Mouse (Mus musculus) stomach, embryonic 16.5 days (tissue): ENCODE results near the gene Gsk3a. TPM values are rescaled to one million over a fixed set of nuclear protein-coding genes. Genes with fewer than 3 reads are reported as not detected.

Experiments used
- ATAC-seq: fragments of 200-750 bp; cut with Nextera tagmentation; 2 replicates; pipeline ENCODE4 v1.8.0; 2017; ENCODE audit warnings: moderate number of reproducible peaks, moderate TSS enrichment; ENCODE audit not compliant: insufficient read depth, low FRiP score
- H3K27ac ChIP-seq: fragments of 300-500 bp; sonication (generic); 2 replicates; pipeline ENCODE4 v1.5.1; 2014; ENCODE audit warnings: low read length
- H3K27me3 ChIP-seq: fragments of 300-500 bp; sonication (generic); 2 replicates; pipeline ENCODE4 v1.6.1; 2014; ENCODE audit warnings: low read length, control low read depth, mixed read lengths; ENCODE audit not compliant: control insufficient read depth, insufficient read depth
- H3K36me3 ChIP-seq: fragments of 300-500 bp; sonication (generic); 2 replicates; pipeline ENCODE4 v1.6.1; 2014; ENCODE audit warnings: low read length; ENCODE audit not compliant: control insufficient read depth, insufficient read depth
- H3K4me1 ChIP-seq: fragments of 300-500 bp; sonication (generic); 2 replicates; pipeline ENCODE4 v1.6.1; 2014; ENCODE audit warnings: low read length, control low read depth, mixed read lengths; ENCODE audit not compliant: control insufficient read depth, insufficient read depth
- H3K4me2 ChIP-seq: fragments of 300-500 bp; sonication (generic); 2 replicates; pipeline ENCODE4 v1.6.1; 2014; ENCODE audit warnings: low read depth, low read length, mixed read lengths
- H3K4me3 ChIP-seq: fragments of 300-500 bp; sonication (generic); replicated peaks from 2 replicates; pipeline ENCODE4 v1.5.1; 2014; ENCODE audit warnings: mild to moderate bottlenecking, low read length
- H3K9ac ChIP-seq: fragments of 300-500 bp; sonication (generic); 2 replicates; pipeline ENCODE4 v1.6.1; 2014; ENCODE audit warnings: low read length
- H3K9me3 ChIP-seq: fragments of 300-500 bp; sonication (generic); replicated peaks from 2 replicates; pipeline ENCODE4 v1.6.1; 2016; ENCODE audit warnings: low read length, control low read depth; ENCODE audit not compliant: control insufficient read depth
- WGBS: fragments of 180-500 bp; shearing (Covaris S2); extraction: QIAGEN DNeasy Blood & Tissue Kit; methylation state at CpG from one replicate; pipeline ENCODE4 v1.1.7; 2014; 5-methylcytosine and 5-hydroxymethylcytosine counted together
- polyA plus RNA-seq: library from polyadenylated mRNA; unstranded; fragments of >200 nt; fragmentation: Nextera tagmentation; extraction: Ambion mirVana; gene quantifications from 2 replicates; pipeline ENCODE4 v1.2.1, GENCODE M21; 2015

The Gsk3a gene
- polyA plus RNA-seq, 1 experiment from 2014 or later, result 5.7 TPM

DNA sequence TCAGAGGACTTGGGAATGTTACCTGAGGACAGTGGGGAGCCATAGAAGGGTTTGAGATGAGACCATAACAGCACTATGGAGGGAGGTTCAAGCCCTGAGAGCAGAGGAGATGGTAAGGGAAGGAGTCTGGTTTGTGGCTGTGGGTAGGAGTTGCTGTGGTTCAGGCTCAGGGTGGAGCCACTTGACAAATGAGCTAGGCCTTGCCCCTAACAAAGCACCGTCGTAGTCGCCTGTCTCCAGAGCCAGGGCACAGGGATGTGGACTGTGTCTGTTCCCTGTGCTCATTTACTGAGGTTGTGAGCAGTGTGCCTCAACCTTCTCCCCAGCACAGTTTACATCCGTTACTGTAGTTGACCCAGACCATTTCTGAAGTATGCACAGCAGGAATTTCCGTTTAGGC is 36.9 kb upstream of the Gsk3a start:
- H3K27ac ChIP-seq, result peak overlapping the region; percentile 100; the same call in 1 of the 2 replicates
- no peak overlapping the region for H3K4me2 ChIP-seq
- H3K27me3 ChIP-seq, result no peaks in the 10 kb centered on the region
- ATAC-seq, result no peak
- peaks cover 14% of the 10 kb centered on the region; the same call in 1 of the 2 replicates for H3K36me3 ChIP-seq
- no peaks in the 10 kb centered on the region for H3K9me3 ChIP-seq
- 35% methylated on average over 5 of the region's 5 CpGs for WGBS
- no peak overlapping the region for H3K4me3 ChIP-seq
- H3K4me1 ChIP-seq, result peaks cover 48% of the 10 kb centered on the region
- H3K9ac ChIP-seq, result peak overlapping the region; percentile 5; the same call in 1 of the 2 replicates

- H3K36me3 ChIP-seq, result peaks cover 14% of the 10 kb centered on the region; the same call in 1 of the 2 replicates
- H3K4me1 ChIP-seq, result peaks cover 55% of the 10 kb centered on the region
- no peak overlapping the region for H3K4me3 ChIP-seq
- H3K27ac ChIP-seq, result peak overlapping the region; percentile 100; the same call in 1 of the 2 replicates
- H3K9me3 ChIP-seq, result no peaks in the 10 kb centered on the region
- no peaks in the 10 kb centered on the region for H3K27me3 ChIP-seq
- 87% methylated on average over 22 of the region's 22 CpGs for WGBS
- ATAC-seq, result no peak
- no peak overlapping the region for H3K4me2 ChIP-seq
- peak overlapping the region; percentile 26 for H3K9ac ChIP-seq
Measured at GRCm38 (mm10) chr7:25273259-25274241, 35.9 kb upstream of the Gsk3a start.

- Histone ChIP-seq H3K4me3 (no peak overlapping the region), H3K27ac (no peak overlapping the region), H3K9ac (peak overlapping the region; percentile 26; the same call in 1 of the 2 replicates), H3K36me3 (peaks cover 14% of the 10 kb centered on the region; the same call in 1 of the 2 replicates), H3K4me2 (no peak overlapping the region), H3K9me3 (no peaks in the 10 kb centered on the region), H3K27me3 (no peaks in the 10 kb centered on the region), H3K4me1 (peaks cover 51% of the 10 kb centered on the region)
- 85% methylated on average over 38 of the region's 38 CpGs for WGBS
- no peak for ATAC-seq
Measured at GRCm38 (mm10) chr7:25272445-25273258, 35.0 kb upstream of the Gsk3a start.

GRCm38 (mm10) chr7:25271651-25272444 is 34.2 kb upstream of the Gsk3a start:
- Histone ChIP-seq H3K4me2 (no peak overlapping the region), H3K36me3 (peaks cover 14% of the 10 kb centered on the region; the same call in 1 of the 2 replicates), H3K27ac (no peak overlapping the region), H3K9me3 (no peaks in the 10 kb centered on the region), H3K9ac (peak overlapping the region; percentile 10; the same call in 1 of the 2 replicates), H3K27me3 (no peaks in the 10 kb centered on the region), H3K4me3 (no peak overlapping the region), H3K4me1 (peaks cover 44% of the 10 kb centered on the region)
- ATAC-seq, result no peak
- 89% methylated on average over 30 of the region's 30 CpGs for WGBS

DNA sequence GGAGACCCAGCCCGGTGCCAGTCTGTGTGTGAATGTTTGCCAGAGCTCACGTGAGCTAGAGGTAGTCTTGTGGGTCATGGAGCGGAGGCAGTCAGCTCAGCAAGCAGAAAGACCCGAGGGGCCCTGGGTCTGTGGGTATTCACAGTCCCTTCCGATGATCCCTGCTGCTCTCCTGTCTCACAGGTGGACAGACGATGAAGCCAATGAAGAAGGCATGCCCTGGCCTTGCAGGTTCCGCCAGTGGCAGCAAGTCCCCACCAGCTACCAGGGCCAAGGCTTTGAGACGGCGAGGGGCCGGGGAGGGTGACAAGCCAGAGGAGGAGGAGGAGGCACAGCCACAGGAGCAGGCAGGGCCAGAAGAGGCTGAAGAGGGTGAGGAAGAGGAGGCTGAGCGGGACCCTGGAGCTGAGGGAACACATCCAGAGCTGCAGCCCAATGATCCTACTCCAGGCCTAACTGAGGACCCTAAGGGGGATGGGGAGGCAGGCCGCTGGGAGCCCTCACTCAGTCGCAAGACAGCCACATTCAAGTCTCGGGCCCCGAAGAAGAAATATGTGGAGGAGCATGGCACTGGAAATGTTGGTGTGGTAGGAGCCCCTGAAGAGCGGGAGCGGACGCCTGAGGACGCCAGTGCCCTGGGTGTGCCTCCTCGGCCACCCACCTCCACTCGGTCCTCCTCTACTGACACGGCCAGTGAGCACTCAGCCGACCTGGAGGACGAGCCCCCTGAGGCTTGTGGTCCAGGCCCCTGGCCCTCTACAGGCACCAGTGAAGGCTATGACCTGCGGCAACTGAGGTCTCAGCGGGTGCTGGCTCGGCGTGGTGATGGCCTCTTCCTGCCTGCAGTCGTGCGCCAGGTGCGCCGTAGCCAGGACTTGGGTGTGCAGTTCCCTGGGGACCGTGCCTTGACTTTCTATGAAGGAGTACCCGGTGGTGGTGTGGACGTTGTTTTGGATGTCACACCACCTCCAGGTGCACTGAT is 33.3 kb upstream of the Gsk3a start:
- ATAC-seq, result no peak
- no peak overlapping the region for H3K4me3 ChIP-seq
- peaks cover 14% of the 10 kb centered on the region; the same call in 1 of the 2 replicates for H3K36me3 ChIP-seq
- no peak overlapping the region for H3K9ac ChIP-seq
- H3K4me2 ChIP-seq, result peak overlapping the region; percentile 83; the same call in 1 of the 2 replicates
- no peaks in the 10 kb centered on the region for H3K27me3 ChIP-seq
- peaks cover 41% of the 10 kb centered on the region for H3K4me1 ChIP-seq
- peak overlapping the region; percentile 46; the same call in 1 of the 2 replicates for H3K27ac ChIP-seq
- WGBS, result 88% methylated on average over 35 of the region's 35 CpGs
- H3K9me3 ChIP-seq, result no peaks in the 10 kb centered on the region

DNA sequence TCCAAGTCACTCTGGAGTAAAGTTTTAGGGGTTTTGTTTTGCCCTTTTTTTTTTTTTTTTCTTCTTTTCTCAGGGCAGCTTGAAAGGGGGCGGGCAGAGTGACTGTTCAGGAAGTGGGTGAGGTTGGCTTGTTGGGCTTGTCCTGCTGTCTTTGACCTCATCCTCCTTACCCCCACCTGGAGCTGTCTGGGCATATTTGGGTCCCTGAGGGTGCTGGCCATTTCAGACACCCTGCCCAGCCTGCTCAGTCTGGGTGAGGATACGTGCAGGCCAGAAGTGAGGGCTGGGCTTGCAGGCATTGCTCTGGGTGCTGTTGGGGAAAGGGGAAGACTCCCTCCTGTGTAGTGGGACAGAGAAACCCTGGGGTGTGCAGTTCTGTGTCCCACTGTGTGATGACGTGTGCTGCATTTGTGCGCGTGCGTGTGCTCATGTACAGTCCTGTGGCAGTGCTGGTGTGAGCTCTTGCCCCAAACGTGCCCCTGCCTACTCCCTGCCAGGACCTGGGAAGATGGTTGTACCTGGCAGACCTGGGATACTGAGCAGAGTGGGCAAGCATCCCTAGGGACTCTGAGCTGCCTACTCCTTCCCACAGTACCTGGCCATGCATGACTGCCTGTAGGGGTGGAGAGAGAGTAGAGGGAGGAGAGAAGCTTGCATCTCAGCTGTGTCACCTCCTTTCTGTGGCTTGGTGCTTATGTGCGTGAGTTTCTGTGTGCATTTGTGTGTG is 32.1 kb upstream of the Gsk3a start:
- WGBS, result 80% methylated on average over 8 of the region's 8 CpGs
- Histone ChIP-seq H3K9me3 (no peaks in the 10 kb centered on the region), H3K4me3 (peak overlapping the region; percentile 89), H3K9ac (peak overlapping the region; percentile 95), H3K36me3 (peaks cover 14% of the 10 kb centered on the region; the same call in 1 of the 2 replicates), H3K4me1 (peaks cover 30% of the 10 kb centered on the region), H3K27me3 (no peaks in the 10 kb centered on the region), H3K27ac (peak overlapping the region; percentile 90), H3K4me2 (peak overlapping the region; percentile 83)
- ATAC-seq, result no peak

GRCm38 (mm10) chr7:25269029-25269428 is 31.4 kb upstream of the Gsk3a start:
- peak overlapping the region; percentile 89 for H3K4me3 ChIP-seq
- peaks cover 25% of the 10 kb centered on the region for H3K4me1 ChIP-seq
- H3K4me2 ChIP-seq, result peak overlapping the region; percentile 83
- 38% methylated on average over 4 of the region's 4 CpGs for WGBS
- peak overlapping the region; percentile 95 for H3K9ac ChIP-seq
- ATAC-seq, result no peak
- H3K9me3 ChIP-seq, result no peaks in the 10 kb centered on the region
- H3K27ac ChIP-seq, result peak overlapping the region; percentile 90
- no peaks in the 10 kb centered on the region for H3K27me3 ChIP-seq
- peaks cover 14% of the 10 kb centered on the region; the same call in 1 of the 2 replicates for H3K36me3 ChIP-seq
